Mouse (Mus musculus) ES-Bruce4 (cell line): ENCODE data around the gene St13.

Experiments
- CTCF ChIP-seq: IDR thresholded peaks from one replicate; pipeline ENCODE4 v1.8.1; 2011; ENCODE audit warnings: low read depth, low read length
- EP300 ChIP-seq: IDR thresholded peaks from 2 replicates; pipeline ENCODE4 v1.6.1; 2011; ENCODE audit warnings: low read depth, low read length; ENCODE audit not compliant: insufficient read depth
- POLR2A ChIP-seq: IDR thresholded peaks from one replicate; pipeline ENCODE4 v1.8.1; 2011; ENCODE audit warnings: low read length; ENCODE audit not compliant: insufficient read depth

DNA sequence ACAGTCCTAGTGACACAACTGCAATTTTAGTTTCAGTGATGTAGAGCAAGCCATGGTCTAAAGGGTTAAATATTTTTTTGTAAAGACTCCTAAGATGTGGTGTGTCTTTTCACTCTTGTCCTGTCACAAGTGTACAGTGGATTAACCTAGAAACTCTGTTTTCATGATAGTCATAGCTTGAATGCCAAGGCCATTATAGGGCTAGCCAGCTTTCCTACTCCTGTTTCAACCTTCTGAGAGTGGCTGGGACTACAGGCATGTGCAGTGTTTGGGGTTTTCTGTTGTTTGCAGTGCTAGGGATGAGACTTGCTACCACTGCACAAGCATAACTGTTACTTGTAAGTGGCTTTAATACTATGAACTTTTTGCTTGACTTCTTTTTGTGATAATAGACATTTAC lies 39.4 kb upstream of the St13 start:
- TF ChIP-seq CTCF (no peak), POLR2A (no peak), EP300 (no peak)
